Comparison of ENCODE assay signal across 11 mouse cellular contexts in the genomic region with DNA sequence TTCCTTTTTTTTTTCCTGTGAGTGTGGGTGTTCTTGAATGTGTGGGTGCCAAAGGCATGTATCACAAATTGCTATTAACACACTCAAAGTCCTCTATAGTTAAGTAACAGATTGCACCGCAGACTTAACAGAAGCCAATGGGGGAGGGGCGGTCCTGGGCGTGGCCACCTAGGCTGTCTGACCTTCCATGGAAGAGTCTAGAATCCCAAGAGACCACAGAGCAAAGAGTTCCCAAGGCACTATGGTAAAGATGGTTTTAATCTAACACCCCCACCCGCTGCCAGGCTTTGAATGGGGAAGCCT.
DNase-seq lines count a peak whose midpoint lies in the region; ATAC-seq and TF ChIP-seq lines count a peak whose summit lies in the region.
"Had no signal": no experiment of that assay in that cellular context is flagged by ENCODE, and none has a peak within 500 bp of the region (broad histone marks: within the 10 kb centered on the region; RNA-seq: fewer than 3 reads in every experiment).

No protein-coding gene starts in this region.

- peak; percentile 59 for DNase-seq in embryo, embryonic 11 days
- no peak for DNase-seq in embryo, embryonic 10 days (ENCODE audit: low spot score)
- peak; percentile 14 for DNase-seq in lung, postnatal 36 days
- no peak for DNase-seq in lung, postnatal 4 days
- DNase-seq in midbrain, postnatal 0 days (ENCODE audit: low spot score) = no peak
- no peak for DNase-seq in adrenal gland, adult 8-10 months
- DNase-seq: cerebellum, adult 11 months had no signal

- peaks cover 38% of the 10 kb centered on the region for H3K27me3 ChIP-seq in hindbrain, embryonic 13.5 days
- H3K27me3 ChIP-seq in midbrain, postnatal 0 days (ENCODE audit: insufficient read depth, low read length) = no peaks in the 10 kb centered on the region
- 0 out of 2 replicates have a peak, but pooled peaks cover 4% of the 10 kb centered on the region for H3K27me3 ChIP-seq in kidney, embryonic 15.5 days

- peak overlapping the region; percentile 49 for H3K4me2 ChIP-seq in hindbrain, embryonic 13.5 days
- peak overlapping the region; percentile 49 for H3K4me2 ChIP-seq in midbrain, postnatal 0 days (ENCODE audit: low read depth, low read length, poor library complexity, severe bottlenecking)
- no peak overlapping the region for H3K4me2 ChIP-seq in kidney, embryonic 15.5 days

- H3K9ac ChIP-seq in hindbrain, embryonic 13.5 days = no peak overlapping the region
- no peak overlapping the region for H3K9ac ChIP-seq in midbrain, postnatal 0 days (replicated peaks; ENCODE audit: low read length, poor library complexity, severe bottlenecking)
- H3K9ac ChIP-seq in kidney, embryonic 15.5 days = no peak overlapping the region

- 0 out of 2 replicates have a peak, but pooled peaks cover 2% of the 10 kb centered on the region for H3K9me3 ChIP-seq in hindbrain, embryonic 13.5 days
- H3K9me3 ChIP-seq in midbrain, postnatal 0 days (ENCODE audit: low read length) = no peaks in the 10 kb centered on the region
- no peaks in the 10 kb centered on the region for H3K9me3 ChIP-seq in kidney, embryonic 15.5 days (replicated peaks)

- 37% methylated on average over 4 of the region's 4 CpGs for WGBS in hindbrain, embryonic 13.5 days
- WGBS in midbrain, postnatal 0 days = 52% methylated on average over 4 of the region's 4 CpGs
- 64% methylated on average over 4 of the region's 4 CpGs for WGBS in kidney, embryonic 15.5 days

- H3K4me1 ChIP-seq in hindbrain, embryonic 13.5 days (replicated peaks) = peaks cover 66% of the 10 kb centered on the region
- H3K4me1 ChIP-seq in midbrain, postnatal 0 days (ENCODE audit: insufficient read depth, low read length) = peaks cover 3% of the 10 kb centered on the region; the same call in 1 of the 2 replicates
- H3K4me1 ChIP-seq in kidney, embryonic 15.5 days = peaks cover 30% of the 10 kb centered on the region

- no peak overlapping the region for H3K4me3 ChIP-seq in hindbrain, embryonic 13.5 days
- no peak overlapping the region for H3K4me3 ChIP-seq in midbrain, postnatal 0 days (ENCODE audit: low read depth, low read length)
- H3K4me3 ChIP-seq in kidney, embryonic 15.5 days (replicated peaks) = no peak overlapping the region

- no peaks in the 10 kb centered on the region for H3K36me3 ChIP-seq in hindbrain, embryonic 13.5 days
- no peaks in the 10 kb centered on the region for H3K36me3 ChIP-seq in midbrain, postnatal 0 days (ENCODE audit: insufficient read depth, low read length)
- no peaks in the 10 kb centered on the region for H3K36me3 ChIP-seq in kidney, embryonic 15.5 days

- peak overlapping the region; percentile 86 for H3K27ac ChIP-seq in hindbrain, embryonic 13.5 days
- H3K27ac ChIP-seq in midbrain, postnatal 0 days (ENCODE audit: low read depth, low read length) = no peak overlapping the region
- H3K27ac ChIP-seq in kidney, embryonic 15.5 days = no peak overlapping the region

- TF ChIP-seq CTCF in midbrain, postnatal 0 days (IDR thresholded peaks at IDR 0.05) = no peak

- ATAC-seq in hindbrain, embryonic 13.5 days (ENCODE audit: low FRiP score) = no peak
- ATAC-seq in midbrain, postnatal 0 days (ENCODE audit: low FRiP score) = no peak
- no peak for ATAC-seq in kidney, embryonic 15.5 days (replicated peaks; ENCODE audit: low FRiP score)
- ATAC-seq: activated CD4-positive, CD25-positive, alpha-beta regulatory T cell, adult 4 months; lung, postnatal 0 days had no signal

Comparison
In these comparisons a context has a peak if more than half of its experiments do, and no peak if none do; other contexts are left out.
1. DNase-seq: peak in embryo, embryonic 11 days (single experiment) and lung, postnatal 36 days (single experiment); none in embryo, embryonic 10 days (single experiment), lung, postnatal 4 days (0 of 2), midbrain, postnatal 0 days (single experiment) and adrenal gland, adult 8-10 months (single experiment).